Mouse (Mus musculus): Measurements from ENCODE around the gene Map7.

Gene Map7

DNA sequence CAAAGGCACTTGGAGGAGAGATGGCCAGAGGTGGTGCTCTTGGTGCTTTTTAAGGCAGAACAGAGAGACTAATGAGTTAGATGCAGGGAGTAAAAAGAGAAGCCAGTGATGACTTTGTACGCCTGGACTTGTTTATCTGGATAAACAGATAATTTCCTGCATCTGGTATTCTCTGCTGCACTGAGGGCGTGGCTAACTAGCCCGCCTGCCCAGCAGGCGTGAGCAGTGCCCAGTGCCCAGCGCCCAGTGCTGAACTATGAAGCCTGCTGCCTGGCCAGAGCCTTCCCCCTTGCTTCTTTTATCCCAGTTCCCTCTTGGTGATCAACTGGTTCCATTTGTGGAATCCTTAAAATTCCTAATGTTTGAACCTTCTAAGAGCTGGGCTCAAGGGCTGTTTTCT is 81.8 kb downstream of the Map7 start:
- no peak for DNase-seq (ENCODE audit: low read depth in 2 of 2, low spot score in 2 of 2)

- no peak for DNase-seq (ENCODE audit: low read depth in 2 of 2, low spot score in 2 of 2)
Measured at GRCm38 (mm10) chr10:20233451-20233850, 85.2 kb downstream of the Map7 start.

GRCm38 (mm10) chr10:20234466-20234865 is 86.2 kb downstream of the Map7 start:
- DNase-seq (ENCODE audit: low read depth in 2 of 2, low spot score in 2 of 2), result no peak

GRCm38 (mm10) chr10:20235656-20236055 is 87.4 kb downstream of the Map7 start:
- DNase-seq (ENCODE audit: low read depth in 2 of 2, low spot score in 2 of 2), result no peak

GRCm38 (mm10) chr10:20236241-20236640 is 88.0 kb downstream of the Map7 start:
- no peak for DNase-seq (ENCODE audit: low read depth in 2 of 2, low spot score in 2 of 2)

DNA sequence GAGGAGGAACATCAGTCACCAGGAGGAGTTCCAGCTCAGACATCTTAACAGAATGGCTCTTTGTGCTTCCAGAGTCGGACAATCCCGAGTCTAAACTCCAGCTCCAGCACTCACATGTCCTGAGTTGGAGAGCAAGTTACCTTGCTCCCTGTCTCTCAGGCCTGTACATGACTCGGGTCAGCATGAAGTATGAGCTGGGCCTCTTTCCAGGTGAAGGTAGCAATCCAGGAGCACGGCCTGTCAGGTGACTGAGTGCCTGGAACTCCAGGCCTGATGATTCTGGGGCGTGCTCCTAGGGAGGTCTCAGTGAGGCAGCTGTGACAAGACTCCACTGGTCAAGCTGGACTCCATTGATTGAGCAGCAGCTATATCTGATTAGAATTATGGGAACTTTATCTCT is 90.0 kb downstream of the Map7 start:
- no peak for DNase-seq (ENCODE audit: low read depth in 2 of 2, low spot score in 2 of 2)

DNA sequence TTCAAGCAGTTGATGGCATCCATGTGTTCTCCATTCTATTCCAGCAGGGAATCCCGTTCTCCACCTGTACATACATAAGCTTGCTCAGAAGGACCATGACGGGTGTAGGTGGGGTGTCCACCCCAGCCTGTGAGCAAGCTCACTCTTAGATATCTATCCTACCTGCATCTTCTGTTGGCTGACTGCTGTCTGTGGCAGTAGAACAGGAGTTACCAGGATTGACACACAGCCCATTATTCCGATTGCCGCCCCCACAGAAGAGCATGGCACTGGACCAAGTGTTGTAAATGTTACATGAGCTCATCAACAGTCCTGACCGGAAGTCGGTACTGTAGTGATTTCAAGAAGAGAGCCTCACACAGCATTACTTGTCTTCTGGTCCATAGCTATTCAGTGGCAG is 92.6 kb downstream of the Map7 start:
- no peak for DNase-seq (ENCODE audit: low read depth in 2 of 2, low spot score in 2 of 2)

GRCm38 (mm10) chr10:20243321-20243720 is 95.0 kb downstream of the Map7 start:
- no peak for DNase-seq (ENCODE audit: low read depth in 2 of 2, low spot score in 2 of 2)

DNA sequence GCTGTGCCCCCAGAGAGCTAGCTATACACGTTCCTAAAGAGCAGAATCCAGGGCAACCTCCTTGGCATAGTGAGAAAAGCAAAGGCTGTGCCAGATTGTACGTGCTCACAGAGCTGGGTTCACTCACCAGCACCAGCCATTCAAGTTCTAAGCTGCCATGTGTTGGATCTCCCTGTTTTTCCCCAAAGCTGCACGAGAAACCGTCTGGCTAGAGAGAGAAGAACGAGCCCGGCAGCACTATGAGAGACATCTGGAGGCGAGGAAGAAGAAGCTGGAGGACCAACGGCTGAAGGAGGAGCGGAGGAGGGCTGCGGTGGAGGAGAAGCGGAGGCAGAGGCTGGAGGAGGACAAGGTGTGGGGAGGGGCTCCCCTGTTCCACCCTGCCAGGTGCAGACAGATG is 96.8 kb downstream of the Map7 start:
- no peak for DNase-seq (ENCODE audit: low read depth in 2 of 2, low spot score in 2 of 2)

DNA sequence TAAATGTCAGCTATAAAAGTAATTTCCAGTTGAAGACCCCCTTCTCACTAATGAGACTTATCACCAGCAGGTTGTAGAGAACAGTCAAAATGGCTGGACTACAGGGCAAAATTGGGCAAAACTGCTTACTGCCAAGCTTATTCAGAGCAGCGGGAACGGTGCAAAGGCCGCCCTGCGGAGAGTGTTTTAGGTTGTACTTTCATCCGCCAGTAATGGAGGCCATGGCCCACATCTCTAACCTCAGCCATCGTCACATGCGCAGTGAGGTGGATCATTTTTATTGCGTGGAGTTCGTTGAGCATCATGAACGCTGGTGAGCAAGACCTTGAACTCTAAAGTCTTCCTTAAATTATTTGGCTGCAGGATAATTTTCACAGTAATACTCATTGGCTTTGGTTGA is 100.8 kb downstream of the Map7 start:
- no peak for DNase-seq (ENCODE audit: low read depth in 2 of 2, low spot score in 2 of 2)

- no peak for DNase-seq (ENCODE audit: low read depth in 2 of 2, low spot score in 2 of 2)
Measured at GRCm38 (mm10) chr10:20255579-20255978, 107.3 kb downstream of the Map7 start.

DNA sequence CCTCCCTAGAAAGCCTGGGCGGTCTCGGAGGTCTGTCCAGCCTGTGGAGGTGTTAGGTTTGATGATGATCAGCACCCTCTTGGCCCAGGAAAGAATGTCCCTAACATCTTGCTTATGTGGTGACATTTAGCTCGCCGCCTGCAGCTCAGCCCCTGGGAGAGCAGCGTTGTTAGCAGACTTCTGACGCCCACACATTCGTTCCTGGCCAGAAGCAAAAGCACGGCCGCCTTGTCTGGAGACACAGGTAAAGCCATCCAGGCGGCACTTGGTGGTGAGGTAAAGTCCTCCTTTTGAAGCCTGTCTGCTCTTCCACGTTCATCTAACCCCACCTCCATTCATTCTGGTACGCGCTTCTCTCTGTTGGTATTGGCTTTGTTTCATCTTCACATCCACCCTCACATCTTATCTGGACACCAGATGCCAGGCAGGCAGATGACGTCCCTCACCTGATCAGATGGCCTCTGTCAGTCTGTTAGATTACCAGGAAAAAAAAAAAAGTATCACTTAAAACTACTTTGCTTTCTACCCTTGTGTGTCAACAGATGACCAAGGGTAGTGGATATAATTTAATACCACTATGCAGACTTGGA is 108.9 kb downstream of the Map7 start:
- no peak for DNase-seq (ENCODE audit: low read depth in 2 of 2, low spot score in 2 of 2)

DNA sequence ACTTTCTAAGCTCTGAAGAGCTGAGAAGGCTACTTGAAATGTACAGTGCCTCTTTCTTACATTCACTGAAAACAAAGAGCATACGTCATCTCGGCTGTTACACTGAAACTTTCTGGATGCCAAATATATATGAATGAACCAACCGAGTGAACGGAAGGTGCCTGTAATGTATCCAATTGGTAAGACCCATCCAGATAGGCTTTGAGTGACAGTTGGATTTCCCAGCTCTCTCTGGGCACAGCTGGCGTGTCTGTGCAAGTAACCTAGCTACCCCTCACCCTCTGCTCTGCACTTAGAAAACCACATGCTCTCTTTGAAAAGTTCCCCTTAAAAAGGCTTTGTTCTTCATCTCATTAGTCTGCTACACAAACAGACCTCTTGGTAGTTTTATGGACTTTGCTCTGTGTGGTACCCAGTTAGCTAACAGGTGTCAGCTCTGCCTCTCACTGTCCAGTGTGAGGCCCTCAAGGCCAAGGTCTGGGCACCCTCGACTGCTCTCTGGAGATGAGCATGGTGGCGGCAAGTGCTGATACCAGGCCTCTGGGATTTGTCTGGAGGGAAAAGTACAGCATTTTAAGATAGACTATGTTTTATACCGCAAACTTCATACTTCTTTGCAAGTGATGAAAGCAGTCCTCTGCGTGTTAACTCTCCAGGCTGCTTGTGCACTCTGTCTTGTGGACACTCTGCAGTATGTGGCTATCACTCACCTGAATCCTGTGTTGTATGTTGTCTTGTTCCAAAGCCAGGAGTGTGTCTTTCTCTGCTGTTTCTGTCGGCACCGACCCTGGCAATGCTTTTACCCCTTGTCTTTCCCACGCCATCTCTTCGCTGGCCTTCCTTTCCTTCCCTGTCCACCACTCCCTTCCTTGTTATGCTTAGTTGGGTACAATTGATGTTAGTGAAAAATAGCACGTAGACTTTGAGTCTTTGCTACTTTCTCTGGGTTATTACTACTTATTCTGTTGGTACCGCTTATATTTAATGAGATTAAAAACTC is 109.8 kb downstream of the Map7 start:
- no peak for DNase-seq (ENCODE audit: low read depth in 2 of 2, low spot score in 2 of 2)

DNA sequence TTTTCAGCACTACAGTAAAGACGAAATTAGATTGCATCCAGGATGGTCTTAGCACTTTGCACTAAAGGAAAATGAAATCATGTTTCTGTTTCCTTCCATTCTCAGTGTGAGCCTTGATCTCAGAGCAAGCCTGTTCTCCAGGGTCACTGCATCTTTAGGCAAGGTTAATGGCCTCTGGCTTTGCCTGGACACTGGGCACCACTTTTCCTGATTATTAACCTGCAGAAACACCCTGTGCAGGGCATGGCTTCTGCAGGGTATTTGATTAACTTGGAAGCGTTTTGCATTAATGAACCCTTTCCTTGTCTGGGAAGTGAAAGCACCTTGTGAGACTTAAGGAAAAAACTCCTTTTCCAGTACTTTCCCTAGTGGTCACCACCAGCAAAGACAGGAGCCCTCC is 111.2 kb downstream of the Map7 start:
- no peak for DNase-seq (ENCODE audit: low read depth in 2 of 2, low spot score in 2 of 2)

DNA sequence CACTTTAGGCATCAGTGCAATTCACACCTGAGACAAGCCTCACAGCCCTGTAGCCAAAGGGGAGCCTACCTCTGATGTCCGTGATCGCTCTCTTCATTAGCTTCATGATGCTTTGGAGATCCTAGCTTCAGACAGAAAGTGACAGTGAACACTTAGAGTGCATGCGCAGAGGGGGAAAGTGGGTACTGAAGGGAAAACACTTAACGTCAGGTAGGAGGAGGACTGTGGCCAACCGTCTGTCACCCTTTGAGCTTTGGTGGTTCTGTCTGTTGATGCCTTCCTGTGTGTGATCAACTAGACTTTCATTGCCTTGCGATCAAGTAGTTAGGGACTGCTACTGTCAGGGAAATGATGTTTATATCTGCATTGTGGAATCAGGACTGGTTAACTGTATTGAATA is 114.6 kb downstream of the Map7 start:
- peak; percentile 33 to 56 for DNase-seq (ENCODE audit: low read depth in 2 of 2, low spot score in 2 of 2)

GRCm38 (mm10) chr10:20264479-20264878 is 116.2 kb downstream of the Map7 start:
- no peak for DNase-seq (ENCODE audit: low read depth in 2 of 2, low spot score in 2 of 2)

DNA sequence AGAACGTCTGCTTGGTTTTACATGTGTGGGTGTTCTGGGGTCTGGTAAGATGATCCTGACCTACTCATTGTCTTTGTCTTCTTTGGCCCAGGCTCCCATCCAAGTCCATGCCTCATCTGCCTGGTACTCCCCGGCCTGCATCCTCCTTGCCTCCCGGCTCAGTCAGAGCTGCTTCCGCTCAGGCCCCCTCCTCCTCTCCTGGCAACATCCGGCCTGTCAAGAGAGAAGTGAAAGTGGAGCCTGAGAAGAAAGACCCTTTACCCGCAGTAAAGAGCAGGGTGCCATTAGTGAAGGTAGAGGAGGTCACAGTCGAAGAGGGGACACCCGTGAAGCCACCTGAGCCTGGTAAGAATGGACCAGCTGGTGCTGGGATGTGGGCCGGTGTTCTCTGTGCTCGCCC is 118.8 kb downstream of the Map7 start:
- DNase-seq (ENCODE audit: low read depth in 2 of 2, low spot score in 2 of 2), result no peak

- DNase-seq (ENCODE audit: low read depth in 2 of 2, low spot score in 2 of 2), result no peak
Measured at GRCm38 (mm10) chr10:20268945-20269344, 120.7 kb downstream of the Map7 start.

GRCm38 (mm10) chr10:20272380-20272779 is 124.1 kb downstream of the Map7 start:
- no peak for DNase-seq (ENCODE audit: low read depth in 2 of 2, low spot score in 2 of 2)

DNA sequence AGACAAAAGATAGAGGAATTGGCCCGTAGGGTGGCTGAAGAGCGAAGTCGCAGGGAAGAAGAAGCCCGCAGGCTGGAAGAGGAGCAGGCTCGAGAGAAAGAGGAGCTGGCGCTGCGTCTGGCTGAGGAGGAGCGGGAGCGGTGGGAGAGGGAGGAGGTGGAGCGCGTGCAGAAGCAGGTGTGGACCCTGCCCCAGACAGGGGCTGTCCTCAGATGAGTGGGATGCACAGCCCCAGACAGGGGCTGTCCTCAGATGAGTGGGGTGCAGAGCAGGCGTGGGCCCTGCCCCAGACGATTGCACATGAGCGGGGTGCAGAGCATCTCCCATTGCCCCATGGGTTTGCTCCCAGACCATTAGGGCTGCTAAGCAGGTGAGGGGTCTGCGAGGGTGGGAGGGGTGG is 125.0 kb downstream of the Map7 start:
- no peak for DNase-seq (ENCODE audit: low read depth in 2 of 2, low spot score in 2 of 2)

DNA sequence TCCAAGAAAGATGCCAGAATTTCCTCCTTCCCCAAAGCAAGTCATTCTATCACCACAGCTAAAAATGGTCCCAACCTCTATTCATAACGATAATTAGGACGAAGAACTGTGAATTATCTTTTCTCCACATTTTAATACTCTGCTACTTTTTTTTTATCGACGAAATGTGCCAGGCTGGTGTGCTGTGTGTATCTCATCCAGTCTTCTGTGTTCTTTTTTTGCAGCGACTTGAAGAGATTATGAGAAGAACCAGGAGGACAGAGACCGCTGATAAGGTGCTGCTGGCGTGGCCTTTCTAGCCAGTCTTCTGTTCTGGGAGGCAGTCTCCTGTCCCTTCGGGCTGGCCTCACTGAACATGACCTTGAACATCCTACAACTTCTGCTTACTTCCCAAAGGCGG is 125.8 kb downstream of the Map7 start:
- DNase-seq (ENCODE audit: low read depth in 2 of 2, low spot score in 2 of 2), result no peak

- peak; percentile 38 to 51 for DNase-seq (ENCODE audit: low read depth in 2 of 2, low spot score in 2 of 2)
Measured at GRCm38 (mm10) chr10:20281456-20281855, 133.2 kb downstream of the Map7 start.

All from CD8-positive naive resting alpha-beta T cell, adult 2 months (primary cell).